Mouse (Mus musculus) stomach, postnatal 0 days (tissue): ENCODE results near the gene Atoh8.

Source experiments
- CTCF ChIP-seq: IDR thresholded peaks from 2 replicates; pipeline ENCODE4 v1.5.1; 2016; ENCODE audit warnings: antibody characterized with exemption, low read depth, mild to moderate bottlenecking, moderate library complexity
- EP300 ChIP-seq: optimal IDR thresholded peaks from 2 replicates; pipeline ENCODE3; 2016; ENCODE audit warnings: antibody characterized with exemption

- TF ChIP-seq CTCF, result no peak
- no peak for TF ChIP-seq EP300
Measured at GRCm38 (mm10) chr6:72275527-72275926, 40.1 kb upstream of the Atoh8 start.
